Comparison of ENCODE assay signal across 12 mouse cellular contexts in genomic region chr11:50162338-50163050, GRCm38 (mm10). TPM values are rescaled to one million over a fixed set of nuclear protein-coding genes. Genes with fewer than 3 reads are reported as not detected.
DNase-seq lines count a peak whose midpoint lies in the region; ATAC-seq and TF ChIP-seq lines count a peak whose summit lies in the region.
"Had no signal": no experiment of that assay in that cellular context is flagged by ENCODE, and none has a peak within 500 bp of the region (broad histone marks: within the 10 kb centered on the region; RNA-seq: fewer than 3 reads in every experiment).

No protein-coding gene starts in this region.

- H3K36me3 ChIP-seq in liver, embryonic 14.5 days (replicated peaks; ENCODE audit: control insufficient read depth, insufficient read depth, low read depth): no peaks in the 10 kb centered on the region
- peaks cover 30% of the 10 kb centered on the region for H3K36me3 ChIP-seq in liver, embryonic 11.5 days (ENCODE audit: control insufficient read depth, insufficient read depth, low read length)
- peaks cover 26 to 77% of the 10 kb centered on the region in 2 experiments for H3K36me3 ChIP-seq in CH12.LX (replicated peaks in 1 of 2; ENCODE audit: control insufficient read depth in 1 of 2, insufficient read depth in 1 of 2, low read length in 1 of 2)

- no peak for TF ChIP-seq POLR2A in CH12.LX (IDR thresholded peaks at IDR 0.05; ENCODE audit: low read depth, low read length)

- H3K9ac ChIP-seq in liver, embryonic 14.5 days (replicated peaks): no peak overlapping the region
- H3K9ac ChIP-seq in liver, embryonic 11.5 days (ENCODE audit: low read depth, low read length): no peak overlapping the region
- H3K9ac ChIP-seq in CH12.LX (ENCODE audit: insufficient read depth, low read depth): no peak overlapping the region
- H3K9ac ChIP-seq: heart, embryonic 15.5 days had no signal

- TF ChIP-seq RAD21 in CH12.LX (IDR thresholded peaks at IDR 0.05; ENCODE audit: low read depth, low read length): no peak

- 66% methylated on average over 3 of the region's 3 CpGs for WGBS in liver, embryonic 14.5 days (ENCODE audit: insufficient replicate concordance)
- WGBS in liver, embryonic 11.5 days: 85% methylated on average over 3 of the region's 3 CpGs

- no peak for TF ChIP-seq CTCF in liver, embryonic 14.5 days (IDR thresholded peaks at IDR 0.05; ENCODE audit: low read depth)
- TF ChIP-seq CTCF in CH12.LX (conservative IDR thresholded peaks at IDR 0.05 in 1 of 2, IDR thresholded peaks at IDR 0.05 in 1 of 2; ENCODE audit: low read depth in 2 of 2, low read length in 2 of 2): no peak

- no peaks in the 10 kb centered on the region for H3K9me3 ChIP-seq in liver, embryonic 14.5 days (ENCODE audit: control insufficient read depth, low read length)
- no peaks in the 10 kb centered on the region for H3K9me3 ChIP-seq in liver, embryonic 11.5 days (ENCODE audit: control insufficient read depth, low read length)
- H3K9me3 ChIP-seq in CH12.LX (replicated peaks; ENCODE audit: low read length): no peaks in the 10 kb centered on the region
- H3K9me3 ChIP-seq: heart, embryonic 15.5 days; limb, embryonic 10.5 days had no signal

- no peaks in the 10 kb centered on the region for H3K79me2 ChIP-seq in CH12.LX (replicated peaks; ENCODE audit: control insufficient read depth, extremely low read depth, insufficient read depth, poor library complexity, severe bottlenecking)

- DNase-seq in liver, embryonic 14.5 days (ENCODE audit: low read depth in 3 of 3, low spot score in 3 of 3): no peak
- DNase-seq in liver, embryonic 11.5 days (ENCODE audit: low spot score): no peak
- DNase-seq in CH12.LX (ENCODE audit: extremely low read depth): peak; percentile 91
- DNase-seq in left cerebral cortex, adult 8-10 months (ENCODE audit: low spot score in 2 of 2): no peak
- no peak for DNase-seq in layer of hippocampus, postnatal 36 days

- TF ChIP-seq EP300 in liver, embryonic 14.5 days (IDR thresholded peaks at IDR 0.05; ENCODE audit: low read depth): no peak
- peak; percentile 75 for TF ChIP-seq EP300 in CH12.LX (IDR thresholded peaks at IDR 0.05; ENCODE audit: low read length)

- no peaks in the 10 kb centered on the region for H3K27me3 ChIP-seq in liver, embryonic 14.5 days (ENCODE audit: control insufficient read depth, insufficient read depth, low read length)
- H3K27me3 ChIP-seq in liver, embryonic 11.5 days (replicated peaks; ENCODE audit: control insufficient read depth, insufficient read depth, low read length): no peaks in the 10 kb centered on the region
- H3K27me3 ChIP-seq in CH12.LX (replicated peaks): no peaks in the 10 kb centered on the region
- H3K27me3 ChIP-seq: heart, embryonic 15.5 days; Patski had no signal

- no peak overlapping the region for H3K4me2 ChIP-seq in liver, embryonic 14.5 days (ENCODE audit: low read depth)
- H3K4me2 ChIP-seq in liver, embryonic 11.5 days: no peak overlapping the region
- H3K4me2 ChIP-seq in CH12.LX (ENCODE audit: insufficient read depth, low read depth, poor library complexity, severe bottlenecking): 0 out of 2 replicates have a peak overlapping the region, but pooled peaks have one; percentile 1
- H3K4me2 ChIP-seq: heart, embryonic 15.5 days had no signal

- 0 out of 2 replicates have a peak, but pooled peaks have one; percentile 11 for ATAC-seq in liver, embryonic 14.5 days (ENCODE audit: insufficient read depth)
- no peak for ATAC-seq in liver, embryonic 11.5 days (replicated peaks; ENCODE audit: low FRiP score)
- peak; percentile 67 for ATAC-seq in megakaryocyte progenitor cell, adult 5-6 weeks (replicated peaks; ENCODE audit: poor library complexity)
- ATAC-seq: inflammation-experienced regulatory T-cells, adult 6 months had no signal

- no peak overlapping the region for H3K4me3 ChIP-seq in liver, embryonic 14.5 days (ENCODE audit: insufficient read depth in 1 of 2, low read depth in 2 of 2, low read length in 2 of 2)
- no peak overlapping the region for H3K4me3 ChIP-seq in liver, embryonic 11.5 days (ENCODE audit: low read depth, low read length)
- peak overlapping the region in 2 of 3 experiments; percentile 2 to 11 for H3K4me3 ChIP-seq in CH12.LX (replicated peaks in 1 of 3; ENCODE audit: low read depth in 2 of 3, low read length in 2 of 3, poor library complexity in 1 of 3)
- H3K4me3 ChIP-seq in brown adipose tissue, adult 24 weeks (ENCODE audit: insufficient read depth, low read depth, low read length): no peak overlapping the region
- H3K4me3 ChIP-seq: erythroblast, embryonic 14.5 days; heart, embryonic 15.5 days; limb, embryonic 10.5 days had no signal

- H3K27ac ChIP-seq in liver, embryonic 14.5 days: no peak overlapping the region
- H3K27ac ChIP-seq in liver, embryonic 11.5 days (ENCODE audit: low read depth, low read length): no peak overlapping the region
- peak overlapping the region; percentile 70 for H3K27ac ChIP-seq in CH12.LX (ENCODE audit: insufficient read depth, low read depth)
- H3K27ac ChIP-seq in brown adipose tissue, adult 24 weeks (replicated peaks; ENCODE audit: low read depth, low read length): peak overlapping the region; percentile 18
- H3K27ac ChIP-seq: heart, embryonic 15.5 days; limb, embryonic 10.5 days had no signal

- in situ Hi-C loops in CH12.LX (cut with MboI; ENCODE audit: low pct_ligation_motif_present, low pct_unique_long_range_greater_than_20kb, low sequenced_read_pairs): loop anchor here (5.0 kb wide), 1 partner anchor 65 kb away; no protein-coding TSS in a partner anchor

- H3K4me1 ChIP-seq in liver, embryonic 14.5 days (replicated peaks; ENCODE audit: control insufficient read depth in 2 of 2, insufficient read depth in 2 of 2, low read length in 1 of 2): no peaks in the 10 kb centered on the region; a peak in 1 of 4 replicates
- peaks cover 4% of the 10 kb centered on the region; the same call in 1 of the 2 replicates for H3K4me1 ChIP-seq in liver, embryonic 11.5 days (replicated peaks; ENCODE audit: control insufficient read depth, insufficient read depth, low read length)
- H3K4me1 ChIP-seq in CH12.LX (ENCODE audit: control insufficient read depth in 1 of 2, insufficient read depth in 2 of 2): peaks cover 15 to 42% of the 10 kb centered on the region in 2 experiments
- peaks cover 4% of the 10 kb centered on the region; the same call in 1 of the 2 replicates for H3K4me1 ChIP-seq in brown adipose tissue, adult 24 weeks (ENCODE audit: control insufficient read depth, insufficient read depth, insufficient read length, low read length)
- H3K4me1 ChIP-seq: limb, embryonic 10.5 days had no signal

- dilution Hi-C loops in CH12.LX (cut with MboI; ENCODE audit: extremely low pct_ligation_motif_present, extremely low pct_unique_long_range_greater_than_20kb, low sequenced_read_pairs): no loop called here

RNA-seq across cellular contexts. Expression of gene Mrnip, which starts 11.8 kb away (rescaled TPM):
- 7.4 and 7.6 TPM in 2 replicates for polyA plus RNA-seq in liver, embryonic 14.5 days (2012; rRNA removed)
- 8.5 and 9.3 TPM in 2 replicates for polyA plus RNA-seq in liver, embryonic 14.5 days (2014; fragmentation: Nextera tagmentation; extraction: Ambion mirVana)
- 13.9 and 18.7 TPM in 2 replicates for polyA plus RNA-seq in liver, embryonic 11.5 days (2014; fragmentation: Nextera tagmentation; extraction: Ambion mirVana)
- total RNA-seq in CH12.LX (2012; rRNA removed) (30.4 and 36.7 TPM in 2 replicates), CH12.LX (2014; rRNA removed) (26.7 and 29.7 TPM in 2 replicates)
- 22.5 and 22.8 TPM in 2 replicates for polyA plus RNA-seq in CH12.LX (2012; ENCODE audit: insufficient read length, low read depth)
- 3.0 and 6.3 TPM in 2 replicates for polyA plus RNA-seq in brown adipose tissue, adult 24 weeks (2012; ENCODE audit: insufficient read depth, insufficient read length, missing spikeins)
- total RNA-seq in megakaryocyte progenitor cell, adult 5-6 weeks (2015): 18.8 and 20.0 TPM in 2 replicates
- total RNA-seq in megakaryocyte progenitor cell, adult 5-6 weeks (2017): 14.6 and 16.5 TPM in 2 replicates
- total RNA-seq in left cerebral cortex, adult 8-10 months (2022): 10 to 100 TPM; 14.4 to 19.1 (median 15.7) TPM
- 10 to 100 TPM; 13.0 to 14.2 TPM for total RNA-seq in layer of hippocampus, postnatal 36 days (2021)

RNA-seq across cellular contexts. Expression of gene Tbc1d9b, which starts 31.3 kb away (rescaled TPM):
- 6.8 and 8.4 TPM in 2 replicates for polyA plus RNA-seq in liver, embryonic 14.5 days (2012; rRNA removed)
- 9.5 and 11.1 TPM in 2 replicates for polyA plus RNA-seq in liver, embryonic 14.5 days (2014; fragmentation: Nextera tagmentation; extraction: Ambion mirVana)
- polyA plus RNA-seq in liver, embryonic 11.5 days (2014; fragmentation: Nextera tagmentation; extraction: Ambion mirVana): 30.1 and 34.0 TPM in 2 replicates
- total RNA-seq in CH12.LX (2012; rRNA removed) (23.1 and 27.9 TPM in 2 replicates), CH12.LX (2014; rRNA removed) (12.8 and 14.1 TPM in 2 replicates)
- 26.7 and 28.6 TPM in 2 replicates for polyA plus RNA-seq in CH12.LX (2012; ENCODE audit: insufficient read length, low read depth)
- 30.8 and 41.0 TPM in 2 replicates for polyA plus RNA-seq in brown adipose tissue, adult 24 weeks (2012; ENCODE audit: insufficient read depth, insufficient read length, missing spikeins)
- total RNA-seq in megakaryocyte progenitor cell, adult 5-6 weeks (2015): 38.6 and 41.5 TPM in 2 replicates
- total RNA-seq in megakaryocyte progenitor cell, adult 5-6 weeks (2017): 78.6 and 91.2 TPM in 2 replicates
- total RNA-seq in left cerebral cortex, adult 8-10 months (2022): 100 to 1,000 TPM; 125 to 140 (median 133) TPM
- total RNA-seq in layer of hippocampus, postnatal 36 days (2021): 100 to 1,000 TPM; 102 to 104 TPM

RNA-seq across cellular contexts. Expression of gene Sqstm1, which starts 48.1 kb away (rescaled TPM):
- polyA plus RNA-seq in liver, embryonic 14.5 days (2012; rRNA removed): 36.8 and 43.7 TPM in 2 replicates
- 103 and 117 TPM in 2 replicates for polyA plus RNA-seq in liver, embryonic 14.5 days (2014; fragmentation: Nextera tagmentation; extraction: Ambion mirVana)
- polyA plus RNA-seq in liver, embryonic 11.5 days (2014; fragmentation: Nextera tagmentation; extraction: Ambion mirVana): 176 and 177 TPM in 2 replicates
- total RNA-seq in CH12.LX (2012; rRNA removed) (311 and 456 TPM in 2 replicates), CH12.LX (2014; rRNA removed) (198 and 202 TPM in 2 replicates)
- 579 and 599 TPM in 2 replicates for polyA plus RNA-seq in CH12.LX (2012; ENCODE audit: insufficient read length, low read depth)
- polyA plus RNA-seq in brown adipose tissue, adult 24 weeks (2012; ENCODE audit: insufficient read depth, insufficient read length, missing spikeins): 216 and 235 TPM in 2 replicates
- total RNA-seq in megakaryocyte progenitor cell, adult 5-6 weeks (2015): 42.7 and 49.3 TPM in 2 replicates
- total RNA-seq in megakaryocyte progenitor cell, adult 5-6 weeks (2017): 207 and 220 TPM in 2 replicates
- 100 to 1,000 TPM; 498 to 523 (median 522) TPM for total RNA-seq in left cerebral cortex, adult 8-10 months (2022)
- 100 to 1,000 TPM; 426 to 430 TPM for total RNA-seq in layer of hippocampus, postnatal 36 days (2021)

RNA-seq across cellular contexts. Expression of gene Mgat4b, which starts 48.2 kb away (rescaled TPM):
- 14.8 and 16.6 TPM in 2 replicates for polyA plus RNA-seq in liver, embryonic 14.5 days (2012; rRNA removed)
- 5.7 and 9.5 TPM in 2 replicates for polyA plus RNA-seq in liver, embryonic 14.5 days (2014; fragmentation: Nextera tagmentation; extraction: Ambion mirVana)
- 22.3 and 25.4 TPM in 2 replicates for polyA plus RNA-seq in liver, embryonic 11.5 days (2014; fragmentation: Nextera tagmentation; extraction: Ambion mirVana)
- total RNA-seq in CH12.LX (2012; rRNA removed): 12.8 and 16.2 TPM in 2 replicates
- 4.2 and 4.6 TPM in 2 replicates for total RNA-seq in CH12.LX (2014; rRNA removed)
- polyA plus RNA-seq in CH12.LX (2012; ENCODE audit: insufficient read length, low read depth): 27.2 and 27.4 TPM in 2 replicates
- polyA plus RNA-seq in brown adipose tissue, adult 24 weeks (2012; ENCODE audit: insufficient read depth, insufficient read length, missing spikeins): 57.6 and 60.6 TPM in 2 replicates
- 17.4 and 18.9 TPM in 2 replicates for total RNA-seq in megakaryocyte progenitor cell, adult 5-6 weeks (2015)
- total RNA-seq in megakaryocyte progenitor cell, adult 5-6 weeks (2017): 10.8 and 16.2 TPM in 2 replicates
- 10 to 100 TPM; 61.3 to 68.0 (median 65.8) TPM for total RNA-seq in left cerebral cortex, adult 8-10 months (2022)
- 100 to 1,000 TPM in 1 of 2 experiments, 10 to 100 TPM in 1; 91.1 to 102 TPM for total RNA-seq in layer of hippocampus, postnatal 36 days (2021)

Comparison
In these comparisons a context has a peak if more than half of its experiments do, and no peak if none do; other contexts are left out.
1. H3K27ac ChIP-seq: peak in CH12.LX (single experiment) and brown adipose tissue, adult 24 weeks (single experiment); none in liver, embryonic 14.5 days (single experiment) and liver, embryonic 11.5 days (single experiment).
2. H3K4me3 ChIP-seq: peak in CH12.LX (2 of 3); none in liver, embryonic 14.5 days (0 of 2), liver, embryonic 11.5 days (single experiment) and brown adipose tissue, adult 24 weeks (single experiment).